Mouse (Mus musculus) urinary bladder, postnatal 4 days (tissue): ENCODE data around the gene Pole.

Experiments
- DNase-seq, 2 experiments: peaks; one replicate each; pipeline ENCODE4 v3.0.0; 2021 to 2022; ENCODE audit warnings: low spot score in 2 of 2

Gene Pole

DNA sequence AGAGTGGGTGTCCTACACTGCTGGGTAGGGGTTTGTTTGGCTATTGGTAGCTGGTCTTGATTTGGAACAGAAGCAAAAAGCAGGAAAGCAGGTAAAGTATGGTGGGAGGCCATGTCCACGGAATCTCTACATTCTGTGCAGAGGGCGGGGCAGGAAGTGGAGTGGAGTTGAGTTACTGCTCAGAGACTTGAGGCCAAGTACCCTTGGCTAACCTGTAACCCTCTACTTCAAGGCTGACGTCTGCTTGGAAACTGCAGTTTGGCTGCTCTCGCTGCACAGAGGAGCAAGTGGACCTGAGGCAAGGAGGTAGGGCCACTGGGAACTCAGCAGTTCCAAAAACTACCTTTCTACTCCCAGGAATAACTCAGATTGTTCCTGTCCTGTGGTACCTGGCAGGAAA lies 58.4 kb downstream of the Pole start, which contains the start of gene Lrcol1:
TSS of gene Lrcol1 (plus strand) at position 207 of the 400 bp plus-strand sequence.
- no peak for DNase-seq

DNA sequence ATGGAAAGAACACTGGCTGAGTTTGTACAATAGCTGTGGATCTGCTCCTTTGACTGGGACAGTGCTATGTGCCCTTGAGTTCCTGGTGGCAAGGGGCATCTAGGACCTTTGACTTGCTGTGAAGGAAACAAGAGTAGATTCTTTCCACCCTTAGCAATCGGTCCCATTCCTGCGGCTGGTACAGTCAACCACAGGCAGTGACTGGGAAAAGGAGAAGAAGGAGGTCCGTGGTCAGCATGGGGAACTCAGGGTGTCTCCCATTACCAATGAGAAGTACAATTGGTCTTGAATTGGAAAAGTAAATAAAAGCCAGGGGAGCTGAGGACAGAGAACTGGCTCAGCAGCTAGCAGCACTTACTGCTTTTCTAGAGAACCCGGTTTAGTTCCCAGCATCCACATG lies 59.4 kb downstream of the Pole start:
- DNase-seq = no peak

DNA sequence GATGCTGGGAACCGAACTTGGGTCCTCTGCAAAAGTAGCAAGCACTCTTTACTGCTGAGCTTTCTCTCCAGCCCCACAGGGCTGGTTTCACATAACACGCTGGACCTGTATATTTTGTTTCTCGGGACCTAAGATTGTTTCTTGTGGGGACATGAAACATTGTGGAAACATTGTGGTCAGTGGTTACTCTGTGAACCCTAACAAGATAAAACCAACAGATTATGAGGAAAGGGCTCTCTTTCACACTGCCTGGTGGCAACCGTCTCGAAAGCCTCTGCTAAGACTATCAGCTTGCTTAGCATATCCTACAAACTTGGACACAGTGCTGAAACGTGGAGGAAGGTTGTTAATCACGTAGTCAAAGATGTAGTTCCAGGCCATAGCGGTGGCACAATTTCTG lies 60.9 kb downstream of the Pole start:
- DNase-seq = no peak

DNA sequence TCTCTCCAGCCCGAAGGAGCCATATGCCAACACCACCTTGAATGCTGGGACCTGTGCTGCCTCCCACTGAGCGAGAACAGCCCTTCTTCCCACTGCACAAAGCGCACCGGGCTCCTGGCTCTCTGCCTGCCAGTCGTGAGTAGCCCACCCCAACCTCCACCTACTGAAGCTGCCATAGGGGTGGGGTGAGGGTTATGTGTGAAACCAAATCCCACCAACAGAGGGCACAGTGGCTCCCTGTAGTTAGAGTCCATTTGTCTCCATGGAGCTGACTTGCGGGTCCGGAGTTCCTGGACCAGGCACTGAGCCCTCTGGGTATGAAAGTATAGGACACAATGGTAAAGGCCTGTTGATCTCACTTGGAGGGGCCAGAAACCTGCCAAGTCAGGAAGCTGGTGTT lies 68.6 kb downstream of the Pole start:
- no peak for DNase-seq

GRCm38 (mm10) chr5:110357531-110358179 lies 71.5 kb downstream of the Pole start:
- peak; percentile 62 to 83 for DNase-seq

DNA sequence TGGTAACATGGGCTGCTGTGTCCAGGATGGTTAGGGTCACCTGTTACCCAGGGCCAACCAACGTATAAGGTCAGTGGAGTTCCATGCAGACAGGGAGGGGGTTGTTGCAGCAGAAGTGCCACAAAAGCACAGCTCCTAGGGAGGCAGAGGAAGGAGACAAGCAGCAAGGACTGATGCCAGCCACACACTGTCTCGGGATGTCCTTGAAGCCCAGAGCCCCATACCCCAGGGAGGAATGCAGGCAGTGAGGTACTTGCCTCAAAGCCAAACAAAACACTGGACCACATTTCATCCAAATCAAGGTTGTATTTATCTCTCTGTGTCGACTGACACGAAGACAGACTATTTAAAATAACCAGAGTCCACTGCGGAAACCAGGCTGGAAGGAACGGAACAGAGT lies 75.4 kb downstream of the Pole start:
- DNase-seq = no peak

DNA sequence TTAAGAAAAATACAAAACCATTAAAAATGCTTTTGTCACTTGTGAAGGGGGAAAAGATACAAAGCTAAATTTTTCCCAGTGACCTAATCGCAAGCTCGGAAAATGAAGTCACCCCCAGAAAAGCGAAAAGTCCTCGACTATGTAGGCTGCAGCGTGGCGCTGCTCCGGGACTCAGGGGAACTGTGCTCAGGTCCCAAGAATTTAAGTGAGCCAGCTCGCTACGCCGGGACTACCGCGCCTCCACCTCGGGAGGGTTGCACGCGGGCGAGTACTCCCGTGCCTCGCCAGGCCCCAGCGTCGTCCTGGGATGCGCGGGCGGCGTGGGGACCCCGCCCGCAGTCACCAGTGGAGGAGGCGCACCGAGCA lies 76.7 kb downstream of the Pole start:
- DNase-seq = no peak

GRCm38 (mm10) chr5:110363179-110363821 lies 77.2 kb downstream of the Pole start:
- DNase-seq = peak; percentile 71 to 82

DNA sequence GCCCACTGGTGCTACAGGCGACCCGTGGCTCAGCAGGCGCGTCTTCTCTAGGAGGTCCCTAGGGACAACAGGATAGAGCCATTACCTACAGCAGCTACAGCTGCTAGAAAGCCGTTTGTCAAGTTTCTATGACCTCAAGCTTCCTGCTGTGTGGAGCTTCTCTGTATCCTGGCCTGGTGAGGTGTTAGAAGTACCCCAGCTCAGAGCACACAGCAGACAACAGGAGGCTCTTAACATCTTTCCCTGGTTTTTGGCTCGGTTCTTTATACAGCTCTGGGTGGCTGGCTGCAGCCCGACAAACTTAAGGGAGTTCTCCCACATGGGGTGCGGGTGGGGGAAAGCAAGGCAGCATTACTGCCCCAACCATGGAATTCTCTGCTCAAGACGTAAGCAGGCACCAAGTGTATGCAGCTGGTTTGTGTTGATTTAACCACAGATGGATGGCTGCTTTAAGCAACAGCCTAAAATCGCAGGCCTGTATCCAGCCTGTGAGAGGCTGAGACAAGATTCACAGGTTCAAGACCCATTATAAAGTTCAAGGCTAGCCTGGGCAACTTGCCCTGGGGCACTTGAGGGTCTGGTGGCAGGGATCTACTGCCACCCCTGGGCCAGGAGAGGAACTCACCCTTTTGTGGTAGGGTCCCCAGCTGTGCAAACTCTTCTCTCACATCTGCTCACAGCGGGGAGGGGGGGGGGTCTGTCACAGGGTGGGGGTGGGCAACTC lies 77.9 kb downstream of the Pole start:
- no peak for DNase-seq

DNA sequence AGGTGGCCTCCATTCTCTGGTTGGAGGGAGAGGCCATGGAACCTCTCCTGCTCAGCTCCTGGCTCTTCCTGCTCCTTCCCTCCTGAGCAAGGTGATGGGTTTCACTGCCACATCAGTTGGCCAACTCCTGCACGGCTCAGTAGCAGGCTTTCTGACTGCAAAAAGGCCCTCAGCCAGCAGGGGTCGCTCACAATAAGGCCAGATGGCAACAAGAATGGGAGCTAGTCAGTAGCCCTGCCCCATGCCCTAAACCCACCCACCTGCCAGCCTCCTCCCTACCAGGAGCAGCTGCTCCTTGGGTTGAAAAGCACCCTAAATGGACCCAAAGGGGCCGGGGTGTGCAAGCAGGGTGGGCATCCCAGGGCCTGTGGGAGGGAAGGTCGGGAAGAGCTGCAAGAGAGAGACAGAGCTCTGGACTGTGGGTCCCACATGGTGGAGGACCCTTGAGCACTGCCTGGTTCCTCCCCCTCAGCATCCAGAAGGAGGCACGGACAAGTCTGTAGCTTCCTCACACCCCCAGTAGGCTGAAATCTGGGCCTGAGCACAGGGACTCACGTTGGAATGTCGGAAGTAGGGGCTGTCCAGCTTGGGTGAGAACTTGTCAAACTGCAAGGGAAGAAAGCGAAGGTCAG lies 90.8 kb downstream of the Pole start:
- peak in 1 of 2 experiments; percentile 74 for DNase-seq

DNA sequence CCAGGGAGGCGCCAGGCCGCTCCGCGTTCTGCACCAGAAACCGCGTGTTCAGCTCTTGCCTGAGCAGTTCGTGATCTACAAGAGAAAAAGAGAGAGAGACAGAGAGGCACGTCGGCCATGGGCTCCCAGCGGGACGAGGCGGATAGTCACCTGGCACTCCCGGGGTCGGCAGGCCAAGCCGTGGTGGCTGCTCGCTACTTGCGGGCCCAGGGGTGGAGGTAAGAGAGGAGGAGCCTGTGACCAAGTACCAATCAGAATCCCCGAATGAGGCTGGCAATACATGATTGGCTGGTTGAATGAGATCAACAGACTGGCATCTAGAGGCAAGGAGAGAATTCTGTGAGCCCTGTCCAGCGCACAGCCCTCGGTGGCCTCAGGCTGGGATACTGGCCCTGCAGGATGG lies 92.1 kb downstream of the Pole start:
- DNase-seq = no peak

GRCm38 (mm10) chr5:110379086-110379485 lies 93.0 kb downstream of the Pole start:
- no peak for DNase-seq

GRCm38 (mm10) chr5:110379823-110380222 lies 93.7 kb downstream of the Pole start:
- DNase-seq = no peak

GRCm38 (mm10) chr5:110384491-110384890 lies 98.4 kb downstream of the Pole start:
- DNase-seq = no peak

DNA sequence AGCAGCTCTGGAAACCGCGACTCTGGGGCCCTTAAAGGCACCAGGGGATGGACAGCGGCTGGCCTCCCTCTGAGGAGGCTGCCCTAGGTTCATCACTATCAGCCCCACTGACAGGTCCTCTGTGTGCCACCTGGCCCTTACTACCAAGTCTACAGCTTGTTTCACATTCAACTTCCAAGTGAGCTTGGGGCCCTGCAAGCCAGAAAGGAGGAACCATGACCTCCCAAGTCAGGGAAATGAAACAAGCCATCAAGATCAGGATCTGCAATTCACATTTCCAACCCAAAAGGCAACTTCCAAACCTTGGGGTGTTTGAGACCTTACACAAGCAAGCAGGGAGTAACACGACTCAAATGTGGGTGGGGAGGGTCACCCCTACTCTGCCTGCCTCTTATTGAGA lies 99.2 kb downstream of the Pole start:
- no peak for DNase-seq

- peak; percentile 69 to 76 for DNase-seq
These were observed 100.5 kb downstream of the Pole start for GRCm38 (mm10) chr5:110386371-110387330.
